Mouse (Mus musculus): ENCODE data around the gene Cdon.

DNA sequence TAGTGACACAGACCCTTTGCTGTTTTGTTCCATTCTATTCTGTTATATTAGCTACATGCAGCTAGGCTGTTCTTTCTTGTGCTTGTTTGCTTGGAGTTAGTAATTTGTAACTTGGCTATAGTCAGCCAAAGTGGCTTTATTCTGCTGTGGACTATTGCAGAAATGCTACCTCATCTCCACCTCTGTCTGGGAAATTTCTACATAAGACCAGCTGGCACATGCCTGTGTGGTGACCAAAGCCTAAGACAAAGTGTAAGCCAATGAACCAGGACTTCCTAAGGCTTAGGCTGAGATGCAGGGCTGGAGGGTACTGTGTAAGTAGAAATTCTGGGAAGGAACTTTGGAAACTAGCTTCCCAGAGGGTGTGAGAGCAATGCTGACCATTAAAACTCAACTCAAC is 48.0 kb downstream of the Cdon start:
- TF ChIP-seq POLR2A (IDR thresholded peaks at IDR 0.05; ENCODE audit: extremely low read depth, insufficient read depth, low read length), result no peak
- no peak for TF ChIP-seq CTCF (IDR thresholded peaks at IDR 0.05; ENCODE audit: low read depth, low read length)
